Mouse (Mus musculus) liver, adult 2 months (tissue): ENCODE measurements around the gene Pank3. TPM values are rescaled to one million over a fixed set of nuclear protein-coding genes. Genes with fewer than 3 reads are reported as not detected.

Source experiments
- DNase-seq: peaks from one replicate; pipeline ENCODE4 v3.0.0-alpha.2; 2011; ENCODE audit warnings: low read depth, low spot score; ENCODE audit errors: extremely low read depth
- H3K27ac ChIP-seq: fragments of 200-500 bp; replicated peaks from 2 replicates; pipeline ENCODE4 v1.5.1; 2012; ENCODE audit warnings: low read depth, mild to moderate bottlenecking, control low read depth, inconsistent platforms, low read length; ENCODE audit not compliant: insufficient read depth
- H3K27me3 ChIP-seq: fragments of 200-500 bp; 2 replicates; pipeline ENCODE4 v1.6.1; 2012; ENCODE audit warnings: mild to moderate bottlenecking, moderate library complexity, low read length, inconsistent platforms; ENCODE audit not compliant: control insufficient read depth, insufficient read depth
- H3K36me3 ChIP-seq: fragments of 200-500 bp; 2 replicates; pipeline ENCODE4 v1.6.1; 2012; ENCODE audit warnings: low read length, inconsistent platforms; ENCODE audit not compliant: control insufficient read depth, insufficient read depth
- H3K4me1 ChIP-seq: fragments of 200-500 bp; 2 replicates; pipeline ENCODE4 v1.6.1; 2011; ENCODE audit warnings: low read length; ENCODE audit not compliant: control insufficient read depth, insufficient read depth
- H3K4me3 ChIP-seq: fragments of 200-500 bp; 2 replicates; pipeline ENCODE4 v1.5.1; 2011; ENCODE audit warnings: low read depth, mild to moderate bottlenecking, control low read depth, low read length, moderate library complexity; ENCODE audit not compliant: insufficient read depth
- H3K79me2 ChIP-seq: fragments of 200-500 bp; 2 replicates; pipeline ENCODE4 v1.6.1; 2012; ENCODE audit warnings: inconsistent platforms, mild to moderate bottlenecking, low read length, moderate library complexity; ENCODE audit not compliant: control insufficient read depth, insufficient read depth
- H3K9ac ChIP-seq: fragments of 200-500 bp; 2 replicates; pipeline ENCODE4 v1.6.1; 2012; ENCODE audit warnings: low read depth, mild to moderate bottlenecking, control low read depth, inconsistent platforms, low read length
- CTCF ChIP-seq: fragments of 200-500 bp; IDR thresholded peaks from 2 replicates; pipeline ENCODE4 v1.5.1; 2011; ENCODE audit warnings: low read depth, low read length, control low read depth
- POLR2A ChIP-seq: fragments of 200-500 bp; IDR thresholded peaks from 2 replicates; pipeline ENCODE4 v1.6.1; 2011; ENCODE audit warnings: low read length, control low read depth; ENCODE audit not compliant: insufficient read depth; ENCODE audit errors: extremely low read depth
- WGBS: fragments of 180-500 bp; shearing (Covaris S2); methylation state at CpG from one replicate; pipeline ENCODE4 v1.1.7; 2018; 5-methylcytosine and 5-hydroxymethylcytosine counted together
- polyA plus RNA-seq: library from polyadenylated mRNA; depleted of rRNA; stranded (reverse); fragments of >200 nt; gene quantifications from 2 replicates; pipeline ENCODE4 v1.2.3, GENCODE M21; 2012
- total RNA-seq: library from RNA; depleted of rRNA; stranded (reverse); fragments of >200 nt; gene quantifications from 2 replicates; pipeline ENCODE4 v1.2.3, GENCODE M21; 2014

Gene Pank3
- total and polyA plus RNA-seq, 2 experiments, result 5.7 to 58.1 TPM

DNA sequence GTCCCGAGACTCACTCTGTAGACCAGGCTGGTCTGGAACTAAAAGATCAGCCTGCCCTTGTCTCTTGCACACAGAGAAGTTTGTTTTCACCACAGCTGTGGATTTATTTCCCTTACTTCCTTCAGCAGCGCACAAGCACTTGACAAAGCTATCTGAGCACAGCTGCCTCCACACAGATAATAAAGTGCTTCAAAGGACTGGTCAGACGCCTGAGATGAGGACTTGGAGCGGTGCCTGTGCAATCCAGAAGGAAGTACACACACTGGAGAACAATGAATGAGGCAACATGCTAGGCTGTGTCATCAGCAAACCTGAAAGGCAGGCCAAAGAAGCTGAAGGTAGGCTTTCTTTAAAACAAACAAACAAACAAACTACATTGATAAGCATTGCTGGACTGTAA, 62.9 kb downstream of the Pank3 start:
- 53% methylated on average over 4 of the region's 4 CpGs for WGBS
- Histone ChIP-seq H3K4me1 (peaks cover 6% of the 10 kb centered on the region), H3K36me3 (peaks cover 38% of the 10 kb centered on the region), H3K4me3 (no peak overlapping the region), H3K79me2 (peaks cover 15% of the 10 kb centered on the region; the same call in 1 of the 2 replicates), H3K27ac (no peak overlapping the region), H3K9ac (no peak overlapping the region), H3K27me3 (no peaks in the 10 kb centered on the region)
- TF ChIP-seq CTCF (no peak), POLR2A (no peak)
- DNase-seq, result peak; percentile 11

DNA sequence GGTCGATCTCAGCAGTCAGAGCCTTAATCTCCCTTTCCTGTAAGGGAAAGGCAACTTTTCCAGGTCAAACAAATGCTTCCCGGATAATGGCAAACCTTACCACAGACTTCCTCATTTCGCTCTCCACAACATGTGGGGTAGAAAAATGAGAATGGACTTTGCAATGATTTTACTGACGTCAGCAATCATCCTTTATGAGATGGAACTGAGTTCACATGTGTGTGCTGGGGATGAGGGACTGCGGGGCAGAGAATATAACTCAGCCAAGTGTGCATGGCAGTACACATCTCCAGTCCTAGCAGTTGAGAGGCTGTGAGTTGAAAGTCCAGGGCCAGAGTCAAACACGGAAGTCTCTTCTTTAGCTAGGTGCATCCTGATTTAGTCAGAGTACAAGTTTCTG, 64.0 kb downstream of the Pank3 start:
- H3K9ac ChIP-seq, result peak overlapping the region; percentile 42
- H3K27me3 ChIP-seq, result no peaks in the 10 kb centered on the region
- peak; percentile 46 for DNase-seq

DNA sequence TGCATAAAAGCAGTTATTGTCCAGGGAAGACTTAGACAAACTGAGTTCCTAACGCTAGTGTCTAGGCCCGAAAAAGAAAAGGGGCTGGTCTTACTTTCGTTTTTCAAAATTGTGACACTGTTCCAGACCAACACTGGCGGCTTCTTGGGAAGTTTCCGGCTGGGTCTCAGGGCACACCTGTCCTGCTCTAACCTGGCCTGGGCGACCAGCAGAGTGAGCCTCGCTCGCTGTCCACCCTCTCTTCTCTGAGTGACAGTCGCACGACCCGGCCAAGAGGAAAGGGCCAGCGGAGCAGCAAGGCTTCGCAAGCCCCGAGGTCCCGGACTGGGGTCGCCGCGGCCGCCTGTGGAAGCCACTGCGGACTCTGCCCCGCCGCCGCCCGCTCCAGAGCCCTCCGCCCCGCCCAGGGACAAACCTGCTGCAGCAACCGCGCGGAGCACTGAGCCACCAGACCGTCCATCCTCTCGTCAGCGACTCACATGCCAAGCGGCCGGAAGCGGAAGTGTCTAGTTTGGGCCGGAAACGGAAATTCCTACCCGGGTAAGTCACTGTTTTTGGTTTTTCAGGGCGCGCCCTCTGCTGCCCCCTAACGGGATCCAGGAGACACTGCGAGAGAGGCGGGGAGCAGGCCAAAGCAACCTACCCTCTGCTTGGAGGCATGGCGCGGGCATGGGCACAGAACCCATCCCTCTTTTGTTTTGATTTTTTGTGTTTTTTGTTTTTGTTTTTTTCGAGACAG, 64.9 kb downstream of the Pank3 start, which contains the start of gene Rars:
Gene Rars, minus strand, starts transcription at position 485 of the 739 bp plus-strand sequence.
- H3K4me3 ChIP-seq, result peak within 1 kb of the TSS; percentile 99
- peaks cover 11% of the 10 kb centered on the region; the same call in 1 of the 2 replicates for H3K79me2 ChIP-seq
- H3K9ac ChIP-seq, result peak within 1 kb of the TSS; percentile 95
- DNase-seq, result peak; percentile 88
- peaks cover 25% of the 10 kb centered on the region for H3K36me3 ChIP-seq
- H3K27ac ChIP-seq, result peak within 1 kb of the TSS; percentile 72
- peaks cover 6% of the 10 kb centered on the region for H3K4me1 ChIP-seq
- TF ChIP-seq CTCF (peak; percentile 90), POLR2A (peak; percentile 68)
- no peaks in the 10 kb centered on the region for H3K27me3 ChIP-seq
- under 1% methylated on average over 46 of the region's 46 CpGs for WGBS

More for the DNA sequence above, 64.0 kb downstream of the Pank3 start:
- H3K4me3 ChIP-seq, result no peak overlapping the region
- no peak for TF ChIP-seq POLR2A
- TF ChIP-seq CTCF, result no peak
- 46% methylated on average over 6 of the region's 6 CpGs for WGBS
- H3K27ac ChIP-seq, result no peak overlapping the region
- H3K36me3 ChIP-seq, result peaks cover 31% of the 10 kb centered on the region
- peaks cover 15% of the 10 kb centered on the region; the same call in 1 of the 2 replicates for H3K79me2 ChIP-seq
- peaks cover 6% of the 10 kb centered on the region for H3K4me1 ChIP-seq

DNA sequence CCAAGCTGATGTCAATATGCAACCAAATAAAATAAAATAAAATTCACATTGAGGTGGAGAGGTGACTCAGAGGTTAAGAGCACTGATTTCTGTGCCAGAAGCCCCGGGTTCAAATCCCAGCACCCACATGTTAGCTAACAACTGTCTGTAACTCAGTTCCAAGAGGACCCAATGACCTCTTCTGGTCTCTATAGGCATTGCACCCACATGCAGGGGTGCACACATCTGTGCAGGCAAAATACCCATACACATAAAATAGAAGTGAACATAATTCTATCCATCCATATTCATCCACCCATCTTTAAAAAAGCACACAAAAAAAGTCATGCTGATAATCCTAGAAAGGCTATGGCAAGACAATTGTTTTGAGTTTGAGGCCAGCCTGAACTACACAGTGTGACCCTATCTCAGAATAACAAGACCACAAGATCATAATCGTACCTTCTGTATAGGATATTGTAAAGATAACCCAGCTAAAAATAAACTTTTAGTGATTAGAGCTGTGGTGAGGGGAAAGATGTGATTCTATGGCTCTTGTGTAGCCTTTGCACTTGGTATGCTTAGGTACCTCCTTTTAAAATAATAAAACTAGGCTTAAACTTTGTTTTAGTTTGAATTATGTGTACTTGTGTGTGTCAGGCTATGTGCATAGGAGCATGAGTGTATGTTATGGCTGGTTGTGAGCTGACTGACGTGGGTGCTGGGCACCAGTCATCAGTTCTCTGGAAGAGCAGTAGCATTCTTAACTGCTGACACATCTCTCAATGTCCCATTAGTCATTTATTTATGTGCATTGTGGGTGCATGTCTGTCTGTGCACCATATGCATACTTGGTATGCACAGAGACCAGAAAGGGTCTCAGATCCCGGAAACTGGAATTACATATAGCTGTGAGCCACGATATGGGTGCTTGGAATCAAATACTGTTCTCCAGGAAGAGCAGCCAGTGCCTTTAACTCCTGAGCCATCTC, 68.2 kb downstream of the Pank3 start:
- Histone ChIP-seq H3K9ac (no peak overlapping the region), H3K36me3 (peaks cover 18% of the 10 kb centered on the region), H3K79me2 (peaks cover 7% of the 10 kb centered on the region; the same call in 1 of the 2 replicates), H3K4me1 (peaks cover 4% of the 10 kb centered on the region), H3K27ac (no peak overlapping the region), H3K27me3 (no peaks in the 10 kb centered on the region), H3K4me3 (no peak overlapping the region)
- TF ChIP-seq CTCF, result no peak
- no peak for TF ChIP-seq POLR2A
- WGBS, result 84% methylated on average over 5 of the region's 5 CpGs
- DNase-seq, result no peak

DNA sequence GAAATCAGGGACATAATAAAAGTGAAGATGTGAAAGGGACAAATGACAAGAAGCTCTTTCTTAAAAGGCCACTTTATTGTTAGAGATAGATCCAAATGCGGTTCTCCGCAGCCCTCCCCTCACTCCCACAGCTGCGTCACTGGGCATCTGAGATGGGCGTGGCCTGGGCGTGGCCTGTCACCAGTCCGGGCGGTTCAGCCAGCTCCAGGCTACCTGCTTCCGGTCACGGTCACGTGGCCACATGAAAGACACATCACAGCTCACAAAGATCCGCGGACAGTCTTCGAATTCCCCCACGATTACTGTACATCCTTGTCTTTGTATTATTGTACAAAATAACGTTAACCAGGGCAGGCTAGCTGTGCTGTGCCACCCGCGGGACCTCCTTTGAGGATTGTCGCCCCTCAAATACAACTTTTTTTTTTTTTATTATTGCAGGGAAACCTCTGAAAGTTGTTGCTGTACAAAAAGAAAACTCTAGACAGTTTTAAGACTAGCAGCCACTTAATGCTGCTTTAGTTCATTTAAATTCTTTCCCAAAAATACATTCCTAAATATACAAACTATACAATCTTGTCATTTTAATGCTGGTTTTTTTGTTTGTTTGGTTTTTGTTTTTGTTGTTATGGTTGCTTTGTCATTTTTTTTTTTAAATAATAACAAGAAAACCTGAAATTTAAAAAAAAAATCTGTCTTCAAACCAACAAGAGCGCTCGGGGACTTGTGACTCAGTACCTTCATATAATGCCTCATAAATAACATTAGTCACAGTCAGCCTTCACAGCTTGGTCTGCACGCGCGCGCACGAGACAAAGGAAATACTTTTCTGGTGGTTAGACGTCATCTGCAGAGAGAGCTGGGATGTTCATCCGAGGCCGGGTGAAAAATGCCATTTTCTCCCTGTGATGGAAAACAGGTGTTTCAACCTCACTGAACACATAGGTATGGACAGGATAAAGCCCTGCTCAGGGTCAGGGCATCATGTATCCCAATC, 69.4 kb downstream of the Pank3 start:
- no peak for TF ChIP-seq CTCF
- no peak for TF ChIP-seq POLR2A
- H3K27ac ChIP-seq, result no peak overlapping the region
- no peak overlapping the region for H3K9ac ChIP-seq
- no peaks in the 10 kb centered on the region for H3K27me3 ChIP-seq
- H3K36me3 ChIP-seq, result peaks cover 17% of the 10 kb centered on the region
- DNase-seq, result peak; percentile 26
- H3K79me2 ChIP-seq, result peaks cover 3% of the 10 kb centered on the region; the same call in 1 of the 2 replicates
- 61% methylated on average over 28 of the region's 28 CpGs for WGBS
- H3K4me1 ChIP-seq, result no peaks in the 10 kb centered on the region; the same call in 1 of the 2 replicates
- peak overlapping the region; percentile 6; the same call in 1 of the 2 replicates for H3K4me3 ChIP-seq
